Mouse (Mus musculus): ENCODE data around the gene Wwc2.

The Wwc2 gene

GRCm38 (mm10) chr8:47781881-47782280 lies 208.8 kb downstream of the Wwc2 start:
- DNase-seq, result no peak

GRCm38 (mm10) chr8:47779589-47779988 lies 211.1 kb downstream of the Wwc2 start:
- DNase-seq, result no peak

- DNase-seq, result no peak
These were observed 213.3 kb downstream of the Wwc2 start for GRCm38 (mm10) chr8:47777415-47777814.

Data from thymus, postnatal 14 days (tissue).